Mouse (Mus musculus): ENCODE measurements around the gene Slc15a4.

- TF ChIP-seq CTCF (IDR thresholded peaks at IDR 0.05; ENCODE audit: low read depth) (0 out of 2 replicates have a peak, but pooled peaks have one; percentile 20), EP300 (IDR thresholded peaks at IDR 0.05; ENCODE audit: low read depth) (no peak)
Observed at GRCm38 (mm10) chr5:127592406-127592805, 40.3 kb downstream of the Slc15a4 start.

Measured in liver, postnatal 0 days (tissue).